Mouse (Mus musculus): ENCODE results near the gene Mfng. TPM values are rescaled to one million over a fixed set of nuclear protein-coding genes. Genes with fewer than 3 reads are reported as not detected.

Mfng gene
- total and polyA plus RNA-seq, 3 experiments: 35.2 to 63.7 (median 52.5) TPM

DNA sequence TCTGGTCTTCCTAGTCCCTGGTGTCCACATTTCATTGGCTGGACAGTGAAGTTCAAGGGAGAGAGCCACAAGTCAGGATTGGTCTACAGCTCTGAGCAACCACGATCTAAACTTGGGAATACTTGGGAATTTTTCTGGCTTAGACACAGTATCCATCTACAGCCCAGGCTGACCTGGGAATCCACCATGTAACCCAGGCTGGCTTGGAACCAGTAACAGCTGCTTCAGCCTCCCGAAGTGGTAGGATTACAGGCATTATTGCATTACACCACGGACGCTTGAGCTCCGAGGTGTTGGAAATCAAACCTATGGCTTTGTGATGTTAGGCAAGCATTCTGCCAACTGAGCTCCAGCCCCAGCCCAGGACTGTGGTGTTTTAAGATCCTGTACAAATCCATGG is 9.6 kb downstream of the Mfng start:
- no peak overlapping the region for H3K4me3 ChIP-seq (replicated peaks in 1 of 3; ENCODE audit: low read depth in 2 of 3, low read length in 2 of 3, poor library complexity in 1 of 3)
- in situ Hi-C loops (cut with MboI; ENCODE audit: low pct_ligation_motif_present, low pct_unique_long_range_greater_than_20kb, low sequenced_read_pairs): no loop called here
- H3K27ac ChIP-seq (ENCODE audit: insufficient read depth, low read depth): no peak overlapping the region
- TF ChIP-seq MAZ (IDR thresholded peaks at IDR 0.05; ENCODE audit: low read depth, low read length): no peak
- no peak for TF ChIP-seq BHLHE40 (IDR thresholded peaks at IDR 0.05; ENCODE audit: low read depth, low read length)
- no peak for TF ChIP-seq IRF4 (IDR thresholded peaks at IDR 0.05; ENCODE audit: low read depth, low read length)
- TF ChIP-seq NRF1 (IDR thresholded peaks at IDR 0.05; ENCODE audit: low read depth, low read length): no peak
- no peak for TF ChIP-seq ETS1 (conservative IDR thresholded peaks at IDR 0.05; ENCODE audit: low read depth, low read length)
- TF ChIP-seq RAD21 (IDR thresholded peaks at IDR 0.05; ENCODE audit: low read depth, low read length): no peak
- TF ChIP-seq E2F4 (IDR thresholded peaks at IDR 0.05; ENCODE audit: insufficient replicate concordance, low read depth, low read length): no peak
- no peak for TF ChIP-seq NELFE (IDR thresholded peaks at IDR 0.05; ENCODE audit: low read depth, low read length)
- no peak for TF ChIP-seq SIN3A (IDR thresholded peaks at IDR 0.05; ENCODE audit: low read length)
- TF ChIP-seq CHD1 (IDR thresholded peaks at IDR 0.05; ENCODE audit: low read depth, low read length): no peak
- TF ChIP-seq ELF1 (IDR thresholded peaks at IDR 0.05; ENCODE audit: low read depth, low read length): no peak
- TF ChIP-seq MAFK (IDR thresholded peaks at IDR 0.05; ENCODE audit: insufficient replicate concordance, low read length): no peak
- TF ChIP-seq ZMIZ1 (IDR thresholded peaks at IDR 0.05; ENCODE audit: low read depth, low read length): no peak
- no peak for TF ChIP-seq EP300 (IDR thresholded peaks at IDR 0.05; ENCODE audit: low read length)
- TF ChIP-seq GABPA (IDR thresholded peaks at IDR 0.05; ENCODE audit: insufficient replicate concordance, low read depth, low read length): no peak
- no peak for TF ChIP-seq CHD2 (IDR thresholded peaks at IDR 0.05; ENCODE audit: low read length)
- peaks cover 29 to 97% of the 10 kb centered on the region in 2 experiments for H3K36me3 ChIP-seq (replicated peaks in 1 of 2; ENCODE audit: control insufficient read depth in 1 of 2, insufficient read depth in 1 of 2, low read length in 1 of 2)
- DNase-seq (ENCODE audit: extremely low read depth): no peak
- H3K27me3 ChIP-seq (replicated peaks): no peaks in the 10 kb centered on the region
- peaks cover under 1% of the 10 kb centered on the region for H3K9me3 ChIP-seq (replicated peaks; ENCODE audit: low read length)
- no peak overlapping the region for H3K4me2 ChIP-seq (ENCODE audit: insufficient read depth, low read depth, poor library complexity, severe bottlenecking)
- H3K4me1 ChIP-seq (ENCODE audit: control insufficient read depth in 1 of 2, insufficient read depth in 2 of 2): peaks cover 12 to 49% of the 10 kb centered on the region in 2 experiments
- dilution Hi-C loops (cut with MboI; ENCODE audit: extremely low pct_ligation_motif_present, extremely low pct_unique_long_range_greater_than_20kb, low sequenced_read_pairs): no loop called here
- no peaks in the 10 kb centered on the region; the same call in 1 of the 2 replicates for H3K79me2 ChIP-seq (replicated peaks; ENCODE audit: control insufficient read depth, extremely low read depth, insufficient read depth, poor library complexity, severe bottlenecking)
- no peak overlapping the region for H3K9ac ChIP-seq (ENCODE audit: insufficient read depth, low read depth)

DNA sequence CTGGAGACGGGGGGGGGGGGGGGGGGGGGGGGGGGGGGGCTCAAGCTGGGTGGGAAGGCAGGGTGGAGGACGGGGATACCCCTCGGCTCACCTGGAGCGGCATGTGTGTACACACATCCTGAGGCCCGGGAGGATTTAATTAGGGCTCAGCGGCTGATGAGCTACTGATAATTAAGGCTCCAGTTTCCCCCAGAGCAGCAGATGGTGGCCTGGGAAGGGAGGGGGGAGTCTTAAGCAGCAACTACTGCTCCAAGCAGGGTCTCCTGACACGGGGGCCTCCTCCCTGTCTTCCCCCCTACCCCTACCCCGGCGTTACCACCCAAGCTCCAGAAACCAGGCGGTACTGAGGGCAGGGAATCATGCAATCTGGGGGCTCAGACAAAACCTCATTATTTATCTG is 10.1 kb downstream of the Mfng start:
- Histone ChIP-seq H3K79me2 (replicated peaks; ENCODE audit: control insufficient read depth, extremely low read depth, insufficient read depth, poor library complexity, severe bottlenecking) (no peaks in the 10 kb centered on the region), H3K4me1 (ENCODE audit: control insufficient read depth in 1 of 2, insufficient read depth in 2 of 2) (peaks cover 17 to 49% of the 10 kb centered on the region in 2 experiments), H3K9me3 (replicated peaks; ENCODE audit: low read length) (no peaks in the 10 kb centered on the region), H3K27me3 (replicated peaks) (no peaks in the 10 kb centered on the region), H3K4me2 (ENCODE audit: insufficient read depth, low read depth, poor library complexity, severe bottlenecking) (no peak overlapping the region), H3K36me3 (replicated peaks in 1 of 2; ENCODE audit: control insufficient read depth in 1 of 2, insufficient read depth in 1 of 2, low read length in 1 of 2) (peaks cover 27 to 94% of the 10 kb centered on the region in 2 experiments), H3K27ac (ENCODE audit: insufficient read depth, low read depth) (no peak overlapping the region), H3K9ac (ENCODE audit: insufficient read depth, low read depth) (no peak overlapping the region), H3K4me3 (replicated peaks in 1 of 3; ENCODE audit: low read depth in 2 of 3, low read length in 2 of 3, poor library complexity in 1 of 3) (no peak overlapping the region)
- no peak for DNase-seq (ENCODE audit: extremely low read depth)
- in situ Hi-C loops (cut with MboI; ENCODE audit: low pct_ligation_motif_present, low pct_unique_long_range_greater_than_20kb, low sequenced_read_pairs) (no loop called here), dilution Hi-C loops (cut with MboI; ENCODE audit: extremely low pct_ligation_motif_present, extremely low pct_unique_long_range_greater_than_20kb, low sequenced_read_pairs) (no loop called here)
- TF ChIP-seq SIN3A (IDR thresholded peaks at IDR 0.05; ENCODE audit: low read length) (no peak), KAT2A (IDR thresholded peaks at IDR 0.05; ENCODE audit: insufficient replicate concordance, low read length) (no peak), CTCF (conservative IDR thresholded peaks at IDR 0.05 in 1 of 2, IDR thresholded peaks at IDR 0.05 in 1 of 2; ENCODE audit: low read depth in 2 of 2, low read length in 2 of 2) (no peak), PAX5 (IDR thresholded peaks at IDR 0.05; ENCODE audit: low read length) (no peak), POLR2A (IDR thresholded peaks at IDR 0.05; ENCODE audit: low read depth, low read length) (no peak), BHLHE40 (IDR thresholded peaks at IDR 0.05; ENCODE audit: low read depth, low read length) (no peak), JUN (IDR thresholded peaks at IDR 0.05; ENCODE audit: insufficient read depth, low read depth, low read length) (no peak), ZMIZ1 (IDR thresholded peaks at IDR 0.05; ENCODE audit: low read depth, low read length) (no peak), RAD21 (IDR thresholded peaks at IDR 0.05; ENCODE audit: low read depth, low read length) (no peak), POLR2AphosphoS2 (IDR thresholded peaks at IDR 0.05; ENCODE audit: low read depth, low read length) (no peak), MEF2A (IDR thresholded peaks at IDR 0.05; ENCODE audit: borderline replicate concordance, low read depth, low read length) (no peak), SMC3 (IDR thresholded peaks at IDR 0.05; ENCODE audit: low read depth, low read length) (no peak), ETS1 (conservative IDR thresholded peaks at IDR 0.05; ENCODE audit: low read depth, low read length) (no peak), USF1 (IDR thresholded peaks at IDR 0.05; ENCODE audit: low read depth, low read length) (no peak), ELF1 (IDR thresholded peaks at IDR 0.05; ENCODE audit: low read depth, low read length) (no peak), UBTF (IDR thresholded peaks at IDR 0.05; ENCODE audit: low read depth, low read length) (no peak), HCFC1 (IDR thresholded peaks at IDR 0.05; ENCODE audit: low read depth, low read length) (no peak), USF2 (conservative IDR thresholded peaks at IDR 0.05; ENCODE audit: low read depth, low read length) (no peak)

All from CH12.LX (cell line).